Mouse (Mus musculus): ENCODE results near the gene Zcchc3. TPM values are rescaled to one million over a fixed set of nuclear protein-coding genes. Genes with fewer than 3 reads are reported as not detected.

Gene Zcchc3
- 41.0 and 43.5 TPM in 2 replicates for polyA plus RNA-seq (2014; fragmentation: Nextera tagmentation; extraction: Ambion mirVana)

DNA sequence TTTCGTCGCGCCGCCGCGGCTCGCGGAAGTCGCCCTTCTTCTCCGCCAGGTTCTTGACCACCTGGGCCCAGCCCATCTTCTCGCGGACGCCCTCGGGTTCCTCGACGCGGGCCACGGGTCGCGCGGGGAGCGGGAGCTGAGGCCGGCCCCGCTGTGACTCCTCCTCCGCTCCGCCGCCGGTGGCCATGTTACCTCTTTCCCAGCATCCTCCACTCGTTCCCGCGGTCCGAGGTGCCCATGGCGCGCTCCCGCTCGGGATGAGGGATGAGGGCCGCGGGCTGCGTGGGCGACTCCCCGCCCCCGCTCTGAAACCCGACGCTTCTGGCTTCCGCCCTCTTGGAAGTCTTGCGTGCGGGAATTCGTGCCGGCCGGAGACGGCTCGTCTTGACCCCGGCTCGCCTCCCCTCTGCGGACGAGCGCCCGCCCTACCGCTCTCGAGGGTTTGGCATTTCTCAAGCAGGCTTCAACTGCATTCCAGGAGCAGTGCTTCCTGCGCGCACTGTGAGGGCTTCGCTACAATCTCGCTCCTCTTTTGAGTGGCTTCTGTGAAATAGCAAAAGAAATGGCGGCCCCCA lies at the start of gene Zcchc3:
Zcchc3 (minus strand) TSS at position 437 of the 575 bp plus-strand sequence.
- Histone ChIP-seq H3K4me1 (ENCODE audit: control insufficient read depth, insufficient read depth, low read length) (peaks cover 26% of the 10 kb centered on the region), H3K27me3 (ENCODE audit: control insufficient read depth, insufficient read depth, low read length) (no peaks in the 10 kb centered on the region), H3K9me3 (ENCODE audit: control insufficient read depth, low read depth, low read length) (no peaks in the 10 kb centered on the region), H3K36me3 (ENCODE audit: control insufficient read depth, insufficient read depth, low read length) (no peaks in the 10 kb centered on the region), H3K27ac (ENCODE audit: low read length) (peak within 1 kb of the TSS; percentile 99), H3K9ac (replicated peaks; ENCODE audit: low read depth, low read length) (peak within 1 kb of the TSS; percentile 99), H3K4me2 (replicated peaks; ENCODE audit: low read depth, low read length) (peak within 1 kb of the TSS; percentile 92), H3K4me3 (ENCODE audit: low read depth, low read length) (peak within 1 kb of the TSS; percentile 85)
- ATAC-seq (ENCODE audit: insufficient number of reproducible peaks, insufficient read depth, low FRiP score, low read depth) = peak; percentile 85
- WGBS = under 1% methylated on average over 65 of the region's 65 CpGs

DNA sequence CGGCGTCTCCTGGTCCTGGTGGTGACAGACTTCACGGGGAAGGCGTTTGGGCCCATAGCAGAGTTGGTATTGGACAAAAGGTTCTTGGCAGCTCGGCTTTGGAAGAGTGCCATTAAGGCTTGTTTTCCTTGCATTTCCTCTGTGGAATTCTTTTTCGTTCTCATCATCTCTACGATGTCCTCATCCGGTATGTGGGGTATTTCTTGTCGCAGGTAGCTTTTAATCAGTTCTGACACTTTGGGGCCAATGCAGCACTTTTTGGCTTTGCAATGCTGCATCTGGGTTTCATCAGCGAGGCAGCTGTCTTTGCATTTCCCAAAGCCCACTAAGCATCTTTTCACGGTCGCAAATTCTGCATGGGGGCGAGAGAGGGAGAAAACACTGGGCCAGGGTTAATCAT lies 44.4 kb upstream of the Zcchc3 start:
- H3K9ac ChIP-seq (replicated peaks; ENCODE audit: low read depth, low read length) = no peak overlapping the region
- ATAC-seq (ENCODE audit: insufficient number of reproducible peaks, insufficient read depth, low FRiP score, low read depth) = no peak
- no peak overlapping the region for H3K27ac ChIP-seq (ENCODE audit: low read length)
- no peak overlapping the region for H3K4me2 ChIP-seq (replicated peaks; ENCODE audit: low read depth, low read length)
- no peaks in the 10 kb centered on the region for H3K36me3 ChIP-seq (ENCODE audit: control insufficient read depth, insufficient read depth, low read length)
- H3K9me3 ChIP-seq (ENCODE audit: control insufficient read depth, low read depth, low read length) = no peaks in the 10 kb centered on the region
- H3K27me3 ChIP-seq (ENCODE audit: control insufficient read depth, insufficient read depth, low read length) = no peaks in the 10 kb centered on the region
- H3K4me3 ChIP-seq (ENCODE audit: low read depth, low read length) = no peak overlapping the region
- H3K4me1 ChIP-seq (ENCODE audit: control insufficient read depth, insufficient read depth, low read length) = no peaks in the 10 kb centered on the region
- WGBS = 48% methylated on average over 13 of the region's 13 CpGs

DNA sequence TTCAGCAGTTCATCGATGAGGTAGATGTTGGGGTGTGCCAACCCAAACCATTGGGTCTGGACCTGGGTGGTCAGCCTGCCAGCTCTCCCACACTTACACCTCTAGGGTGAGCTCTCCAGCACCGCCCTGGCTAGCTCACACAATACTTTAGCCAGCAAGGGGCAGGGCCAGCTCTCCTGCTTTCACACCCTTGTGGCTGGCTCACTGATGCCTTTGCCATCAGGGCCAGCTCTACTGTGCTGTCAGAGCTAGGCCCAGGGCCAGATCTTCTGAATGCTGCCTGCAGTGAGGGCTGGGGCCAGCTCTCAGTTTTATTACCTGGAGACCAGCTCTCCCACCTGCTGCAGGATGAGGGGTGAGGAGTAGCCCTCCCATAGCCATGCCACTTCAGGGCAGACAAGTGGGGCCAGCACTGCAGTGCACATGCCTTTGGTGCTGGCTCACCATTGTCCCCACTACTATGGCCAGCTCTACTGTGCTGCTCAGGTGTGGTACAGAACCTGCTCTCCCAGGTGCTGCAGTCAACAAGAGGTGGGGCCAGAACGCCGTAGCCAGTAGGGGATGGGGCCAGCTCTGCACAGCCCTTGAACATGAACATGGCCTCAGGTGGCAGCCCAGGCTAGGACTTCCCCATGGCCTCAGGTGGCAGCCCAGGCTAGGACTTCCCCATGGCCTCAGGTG lies 37.4 kb upstream of the Zcchc3 start:
- no peaks in the 10 kb centered on the region for H3K9me3 ChIP-seq (ENCODE audit: control insufficient read depth, low read depth, low read length)
- no peak overlapping the region for H3K27ac ChIP-seq (ENCODE audit: low read length)
- WGBS = 63% methylated on average over 4 of the region's 4 CpGs
- H3K4me1 ChIP-seq (ENCODE audit: control insufficient read depth, insufficient read depth, low read length) = peaks cover 4% of the 10 kb centered on the region; the same call in 1 of the 2 replicates
- H3K9ac ChIP-seq (replicated peaks; ENCODE audit: low read depth, low read length) = no peak overlapping the region
- peak; percentile 46; the same call in 1 of the 2 replicates for ATAC-seq (ENCODE audit: insufficient number of reproducible peaks, insufficient read depth, low FRiP score, low read depth)
- no peak overlapping the region for H3K4me2 ChIP-seq (replicated peaks; ENCODE audit: low read depth, low read length)
- H3K4me3 ChIP-seq (ENCODE audit: low read depth, low read length) = no peak overlapping the region
- H3K36me3 ChIP-seq (ENCODE audit: control insufficient read depth, insufficient read depth, low read length) = no peaks in the 10 kb centered on the region
- H3K27me3 ChIP-seq (ENCODE audit: control insufficient read depth, insufficient read depth, low read length) = no peaks in the 10 kb centered on the region

DNA sequence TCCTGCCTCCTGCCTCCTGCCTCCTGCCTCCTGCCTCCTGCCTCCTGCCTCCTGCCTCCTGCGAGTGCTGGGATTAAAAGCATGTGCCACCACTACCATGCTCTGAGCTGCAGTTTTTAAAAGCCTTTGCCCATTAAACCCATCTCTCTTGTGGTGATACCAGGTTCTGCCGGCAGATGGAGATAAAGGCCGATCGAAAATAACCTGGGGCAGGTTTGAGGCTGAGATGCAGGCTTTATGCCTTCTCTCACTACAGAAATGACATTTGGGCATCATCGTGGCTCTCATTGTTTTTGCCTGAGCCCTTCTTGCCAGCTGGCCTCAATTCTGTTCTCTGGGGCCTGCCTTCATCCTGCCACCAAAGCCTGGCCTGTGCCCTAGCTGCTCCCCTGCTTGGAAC lies 35.4 kb upstream of the Zcchc3 start:
- Histone ChIP-seq H3K9me3 (ENCODE audit: control insufficient read depth, low read depth, low read length) (no peaks in the 10 kb centered on the region), H3K36me3 (ENCODE audit: control insufficient read depth, insufficient read depth, low read length) (no peaks in the 10 kb centered on the region), H3K27ac (ENCODE audit: low read length) (no peak overlapping the region), H3K4me2 (replicated peaks; ENCODE audit: low read depth, low read length) (no peak overlapping the region), H3K27me3 (ENCODE audit: control insufficient read depth, insufficient read depth, low read length) (no peaks in the 10 kb centered on the region), H3K4me1 (ENCODE audit: control insufficient read depth, insufficient read depth, low read length) (peaks cover 4% of the 10 kb centered on the region; the same call in 1 of the 2 replicates), H3K9ac (replicated peaks; ENCODE audit: low read depth, low read length) (no peak overlapping the region), H3K4me3 (ENCODE audit: low read depth, low read length) (no peak overlapping the region)
- WGBS = under 1% methylated on average over 5 of the region's 5 CpGs
- no peak for ATAC-seq (ENCODE audit: insufficient number of reproducible peaks, insufficient read depth, low FRiP score, low read depth)

DNA sequence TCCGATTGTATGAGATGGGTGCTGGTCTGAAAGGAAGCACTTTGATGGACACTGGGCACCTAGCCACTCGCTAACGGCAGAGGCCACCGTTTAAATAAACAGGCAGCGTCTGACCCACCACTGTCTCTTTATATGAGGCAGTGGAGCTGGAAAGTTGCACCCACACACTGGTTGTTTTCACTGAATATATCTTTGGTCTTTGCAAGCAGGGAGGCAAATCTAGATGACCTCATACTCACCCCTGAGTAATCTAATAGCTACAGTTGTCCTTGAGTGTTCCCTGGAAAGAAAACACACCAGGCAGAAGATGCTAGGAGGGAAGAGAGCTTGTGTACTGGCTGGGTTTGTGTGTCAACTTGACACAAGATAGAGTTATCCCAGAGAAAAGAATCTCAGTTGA lies 32.6 kb upstream of the Zcchc3 start:
- no peaks in the 10 kb centered on the region for H3K9me3 ChIP-seq (ENCODE audit: control insufficient read depth, low read depth, low read length)
- WGBS = 26% methylated on average over 5 of the region's 5 CpGs
- H3K27me3 ChIP-seq (ENCODE audit: control insufficient read depth, insufficient read depth, low read length) = no peaks in the 10 kb centered on the region
- no peak overlapping the region for H3K4me2 ChIP-seq (replicated peaks; ENCODE audit: low read depth, low read length)
- H3K4me3 ChIP-seq (ENCODE audit: low read depth, low read length) = no peak overlapping the region
- H3K27ac ChIP-seq (ENCODE audit: low read length) = no peak overlapping the region
- H3K9ac ChIP-seq (replicated peaks; ENCODE audit: low read depth, low read length) = no peak overlapping the region
- no peak for ATAC-seq (ENCODE audit: insufficient number of reproducible peaks, insufficient read depth, low FRiP score, low read depth)
- peaks cover 4% of the 10 kb centered on the region; the same call in 1 of the 2 replicates for H3K4me1 ChIP-seq (ENCODE audit: control insufficient read depth, insufficient read depth, low read length)
- H3K36me3 ChIP-seq (ENCODE audit: control insufficient read depth, insufficient read depth, low read length) = no peaks in the 10 kb centered on the region

DNA sequence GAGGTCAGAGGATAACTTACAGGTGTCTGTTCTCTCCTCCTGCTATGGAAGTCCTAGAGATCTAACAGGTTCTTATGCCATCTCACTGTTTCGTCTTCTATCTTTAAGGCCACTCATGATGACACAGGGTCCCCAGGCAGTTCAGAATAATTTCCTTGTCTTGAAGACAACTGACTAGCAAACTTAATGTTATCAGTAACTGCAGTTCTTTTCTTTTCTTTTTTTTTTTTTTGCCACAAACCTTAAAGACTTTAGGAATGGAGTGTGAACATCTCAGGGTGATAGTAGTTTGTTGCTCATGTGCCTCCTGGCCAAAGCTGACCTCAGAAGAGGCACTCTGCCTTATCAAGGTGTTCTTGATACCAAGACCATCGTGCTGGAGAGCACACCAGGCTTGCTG lies 31.8 kb upstream of the Zcchc3 start:
- WGBS = 66% methylated on average over 2 of the region's 2 CpGs
- no peak overlapping the region for H3K9ac ChIP-seq (replicated peaks; ENCODE audit: low read depth, low read length)
- no peaks in the 10 kb centered on the region for H3K36me3 ChIP-seq (ENCODE audit: control insufficient read depth, insufficient read depth, low read length)
- peaks cover 4% of the 10 kb centered on the region; the same call in 1 of the 2 replicates for H3K4me1 ChIP-seq (ENCODE audit: control insufficient read depth, insufficient read depth, low read length)
- ATAC-seq (ENCODE audit: insufficient number of reproducible peaks, insufficient read depth, low FRiP score, low read depth) = no peak
- H3K4me2 ChIP-seq (replicated peaks; ENCODE audit: low read depth, low read length) = no peak overlapping the region
- H3K27ac ChIP-seq (ENCODE audit: low read length) = no peak overlapping the region
- no peak overlapping the region for H3K4me3 ChIP-seq (ENCODE audit: low read depth, low read length)
- H3K9me3 ChIP-seq (ENCODE audit: control insufficient read depth, low read depth, low read length) = no peaks in the 10 kb centered on the region
- H3K27me3 ChIP-seq (ENCODE audit: control insufficient read depth, insufficient read depth, low read length) = no peaks in the 10 kb centered on the region

DNA sequence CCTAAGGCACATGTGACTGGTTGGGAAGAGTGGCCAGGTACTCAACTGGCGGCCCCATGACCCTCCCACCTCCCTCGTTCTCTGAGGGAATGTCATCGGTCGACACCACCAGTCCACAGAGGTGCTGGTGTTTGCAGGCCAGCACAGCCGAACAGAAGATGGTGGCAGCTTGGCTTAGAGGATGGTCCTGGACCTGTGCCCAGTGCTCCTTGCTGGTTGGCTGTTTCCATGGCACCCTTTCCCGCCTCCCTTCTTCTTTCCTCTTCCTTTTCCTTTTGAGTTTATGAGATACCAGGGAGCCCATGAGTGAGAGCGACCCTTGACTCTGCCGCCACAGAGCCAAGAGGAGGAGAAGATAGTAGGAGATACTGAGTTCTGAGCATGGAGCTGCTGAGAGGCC lies 28.5 kb upstream of the Zcchc3 start:
- Histone ChIP-seq H3K4me2 (replicated peaks; ENCODE audit: low read depth, low read length) (no peak overlapping the region), H3K9ac (replicated peaks; ENCODE audit: low read depth, low read length) (no peak overlapping the region), H3K4me3 (ENCODE audit: low read depth, low read length) (no peak overlapping the region), H3K4me1 (ENCODE audit: control insufficient read depth, insufficient read depth, low read length) (peaks cover 4% of the 10 kb centered on the region; the same call in 1 of the 2 replicates), H3K27ac (ENCODE audit: low read length) (no peak overlapping the region), H3K9me3 (ENCODE audit: control insufficient read depth, low read depth, low read length) (no peaks in the 10 kb centered on the region), H3K36me3 (ENCODE audit: control insufficient read depth, insufficient read depth, low read length) (no peaks in the 10 kb centered on the region), H3K27me3 (ENCODE audit: control insufficient read depth, insufficient read depth, low read length) (no peaks in the 10 kb centered on the region)
- no peak for ATAC-seq (ENCODE audit: insufficient number of reproducible peaks, insufficient read depth, low FRiP score, low read depth)
- 89% methylated on average over 8 of the region's 8 CpGs for WGBS

DNA sequence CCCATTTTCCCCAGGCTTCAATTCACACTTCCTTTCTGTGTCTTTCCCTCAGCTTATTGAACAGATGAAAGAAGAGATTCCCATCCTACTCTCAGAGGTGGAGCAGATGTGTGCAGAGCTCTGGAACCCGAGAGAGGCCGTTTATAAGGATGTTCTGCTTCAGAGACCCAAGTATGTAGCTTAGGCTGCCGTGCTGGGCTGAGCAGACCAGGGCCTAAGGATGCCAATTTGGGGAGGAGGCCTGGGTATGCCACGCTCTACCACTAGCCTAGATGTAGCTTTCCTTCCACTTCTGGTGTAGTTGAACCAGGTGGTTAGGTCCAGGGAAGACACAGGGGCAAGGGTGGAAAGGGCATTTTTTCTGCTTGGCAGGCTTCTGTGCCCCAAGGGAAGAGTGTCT lies 27.5 kb upstream of the Zcchc3 start:
- Histone ChIP-seq H3K9ac (replicated peaks; ENCODE audit: low read depth, low read length) (no peak overlapping the region), H3K9me3 (ENCODE audit: control insufficient read depth, low read depth, low read length) (no peaks in the 10 kb centered on the region), H3K27ac (ENCODE audit: low read length) (no peak overlapping the region), H3K27me3 (ENCODE audit: control insufficient read depth, insufficient read depth, low read length) (no peaks in the 10 kb centered on the region), H3K36me3 (ENCODE audit: control insufficient read depth, insufficient read depth, low read length) (no peaks in the 10 kb centered on the region), H3K4me1 (ENCODE audit: control insufficient read depth, insufficient read depth, low read length) (0 out of 2 replicates have a peak, but pooled peaks cover under 1% of the 10 kb centered on the region), H3K4me2 (replicated peaks; ENCODE audit: low read depth, low read length) (no peak overlapping the region), H3K4me3 (ENCODE audit: low read depth, low read length) (no peak overlapping the region)
- ATAC-seq (ENCODE audit: insufficient number of reproducible peaks, insufficient read depth, low FRiP score, low read depth) = no peak
- 86% methylated on average over 4 of the region's 4 CpGs for WGBS
